Mouse (Mus musculus) neural tube, embryonic 10.5 days (tissue): ENCODE data around the gene Ccdc22.

Source experiments
- DNase-seq: peaks from one replicate; pipeline ENCODE4 v3.0.0-alpha.2; 2017; ENCODE audit warnings: low spot score; ENCODE audit errors: extremely low spot score

The Ccdc22 gene

GRCm38 (mm10) chrX:7604879-7605574 is at the start of gene Ccdc22:
TSS of gene Ccdc22 (minus strand) at chrX:7605517.
- peak; percentile 67 for DNase-seq

- peak; percentile 64 for DNase-seq
These were observed 43.5 kb upstream of the Ccdc22 start for GRCm38 (mm10) chrX:7648671-7649304.

GRCm38 (mm10) chrX:7645349-7645748 is 40.0 kb upstream of the Ccdc22 start:
- peak; percentile 74 for DNase-seq

- DNase-seq, result no peak
These were observed 35.5 kb upstream of the Ccdc22 start for GRCm38 (mm10) chrX:7640785-7641184.

GRCm38 (mm10) chrX:7639536-7640325 is 34.4 kb upstream of the Ccdc22 start:
- no peak for DNase-seq

- DNase-seq, result peak; percentile 86
These were observed 33.2 kb upstream of the Ccdc22 start, which contains the start of gene Syp for GRCm38 (mm10) chrX:7638401-7639091. TSS of gene Syp (plus strand) at chrX:7638471.

- no peak for DNase-seq
These were observed 29.8 kb upstream of the Ccdc22 start for GRCm38 (mm10) chrX:7635101-7635500.

- DNase-seq, result no peak
These were observed 27.2 kb upstream of the Ccdc22 start for GRCm38 (mm10) chrX:7632560-7632959.

- DNase-seq, result no peak
These were observed 12.7 kb upstream of the Ccdc22 start for GRCm38 (mm10) chrX:7617889-7618551.

- DNase-seq, result peak; percentile 13
These were observed 5.4 kb upstream of the Ccdc22 start for GRCm38 (mm10) chrX:7610536-7611258.

GRCm38 (mm10) chrX:7610035-7610434 is 4.7 kb upstream of the Ccdc22 start:
- no peak for DNase-seq

- no peak for DNase-seq
These were observed 1.5 kb upstream of the Ccdc22 start, which contains the start of gene Cacna1f for GRCm38 (mm10) chrX:7606783-7607182. TSS of gene Cacna1f (plus strand) at chrX:7607083.

- no peak for DNase-seq
These were observed 241 bp upstream of the Ccdc22 start for GRCm38 (mm10) chrX:7605575-7605941.

- no peak for DNase-seq
These were observed 1.3 kb downstream of the Ccdc22 start for GRCm38 (mm10) chrX:7604004-7604403.

GRCm38 (mm10) chrX:7595371-7595770 is 9.9 kb downstream of the Ccdc22 start:
- DNase-seq, result no peak

- no peak for DNase-seq
These were observed 19.0 kb downstream of the Ccdc22 start for GRCm38 (mm10) chrX:7586356-7586755.

GRCm38 (mm10) chrX:7583881-7584280 is 21.4 kb downstream of the Ccdc22 start:
- no peak for DNase-seq

GRCm38 (mm10) chrX:7581151-7581550 is 24.2 kb downstream of the Ccdc22 start:
- DNase-seq, result no peak

- DNase-seq, result no peak
These were observed 30.5 kb downstream of the Ccdc22 start for GRCm38 (mm10) chrX:7574885-7575231.

- DNase-seq, result peak; percentile 82
These were observed 31.0 kb downstream of the Ccdc22 start, which contains the start of gene Ppp1r3f for GRCm38 (mm10) chrX:7574087-7574884. TSS of gene Ppp1r3f (minus strand) at chrX:7574283.
